Mouse (Mus musculus) E14TG2a.4 (cell line): Measurements from ENCODE around the gene Olfr777.
"Not testable (repeated sequence)": the region's sequence is repeated elsewhere in the genome, so short reads cannot be mapped to it uniquely, and the experiment has no call there.

ENCODE experiments used
- H3K27me3 ChIP-seq: 2 replicates; pipeline ENCODE4 v1.6.1; 2014; ENCODE audit warnings: low read length, control low read depth; ENCODE audit not compliant: insufficient read depth
- H3K36me3 ChIP-seq: 2 replicates; pipeline ENCODE4 v1.6.1; 2014; ENCODE audit warnings: low read length, control low read depth; ENCODE audit not compliant: insufficient read depth
- H3K4me1 ChIP-seq: replicated peaks from 2 replicates; pipeline ENCODE4 v1.6.1; 2014; ENCODE audit warnings: low read depth, low read length, control low read depth
- H3K4me3 ChIP-seq: replicated peaks from 2 replicates; pipeline ENCODE4 v1.5.1; 2014; ENCODE audit warnings: mild to moderate bottlenecking, low read length
- H3K9me3 ChIP-seq: 2 replicates; pipeline ENCODE4 v1.6.1; 2014; ENCODE audit warnings: low read length, control low read depth
- CTCF ChIP-seq: conservative IDR thresholded peaks from 2 replicates; pipeline ENCODE4 v1.5.1; 2014; ENCODE audit warnings: low read length
- NANOG ChIP-seq: IDR thresholded peaks from 2 replicates; pipeline ENCODE4 v1.6.1; 2014; ENCODE audit warnings: borderline replicate concordance, low read length, mixed read lengths
- POU5F1 ChIP-seq: IDR thresholded peaks from 2 replicates; pipeline ENCODE4 v1.6.1; 2014; ENCODE audit warnings: low read length, borderline replicate concordance

Olfr777 gene

DNA sequence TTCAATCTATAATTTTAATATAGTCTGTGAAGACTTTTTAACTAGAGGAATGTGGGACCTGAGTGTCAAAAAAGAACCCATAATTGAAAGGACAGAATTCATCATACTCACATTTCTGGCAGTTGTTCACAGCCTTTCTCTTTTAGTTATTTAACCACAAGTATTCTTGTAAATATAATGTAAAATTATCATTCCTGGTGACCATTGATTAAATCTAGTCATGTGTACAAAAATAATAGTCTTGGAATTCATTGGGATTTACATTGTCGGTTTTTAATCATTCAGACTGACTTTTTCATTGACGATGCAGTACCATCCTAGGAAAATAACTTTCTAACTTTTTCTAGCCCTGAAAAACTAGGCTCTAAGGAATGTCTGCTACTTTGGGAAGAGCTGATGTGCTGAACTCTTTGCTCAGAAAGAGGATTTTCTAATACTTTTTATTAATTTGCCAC is at the start of gene Olfr777:
TSS of gene Olfr777 (minus strand) at position 405 of the 455 bp plus-strand sequence.
- no peak for TF ChIP-seq NANOG
- no peak for TF ChIP-seq POU5F1
- TF ChIP-seq CTCF = no peak
- Histone ChIP-seq H3K4me1 (no peaks in the 10 kb centered on the region), H3K4me3 (no peak within 1 kb of the TSS), H3K27me3 (no peaks in the 10 kb centered on the region), H3K9me3 (no peaks in the 10 kb centered on the region), H3K36me3 (no peaks in the 10 kb centered on the region)

- no peaks in the 10 kb centered on the region for H3K36me3 ChIP-seq
- TF ChIP-seq NANOG = no peak
- no peak for TF ChIP-seq POU5F1
- TF ChIP-seq CTCF = no peak
- no peak within 1 kb of the TSS for H3K4me3 ChIP-seq
Observed at GRCm38 (mm10) chr10:129317817-129318216, 46.5 kb upstream of the Olfr777 start, which contains the start of gene Olfr780. Olfr780 (plus strand) TSS chr10:129318117.

GRCm38 (mm10) chr10:129313521-129313920 is 42.2 kb upstream of the Olfr777 start:
- not testable (repeated sequence) for H3K27me3 ChIP-seq, H3K4me1 ChIP-seq

More at GRCm38 (mm10) chr10:129317817-129318216, 46.5 kb upstream of the Olfr777 start, which contains the start of gene Olfr780:
- H3K27me3 ChIP-seq = no peaks in the 10 kb centered on the region
- no peaks in the 10 kb centered on the region for H3K4me1 ChIP-seq
- no peaks in the 10 kb centered on the region for H3K9me3 ChIP-seq

GRCm38 (mm10) chr10:129312973-129313372 is 41.7 kb upstream of the Olfr777 start:
- H3K27me3 ChIP-seq, H3K9me3 ChIP-seq, H3K4me3 ChIP-seq, H3K4me1 ChIP-seq, H3K36me3 ChIP-seq: not testable (repeated sequence)

More at GRCm38 (mm10) chr10:129313521-129313920, 42.2 kb upstream of the Olfr777 start:
- not testable (repeated sequence) for H3K36me3 ChIP-seq, H3K4me3 ChIP-seq, H3K9me3 ChIP-seq

- H3K36me3 ChIP-seq = no peaks in the 10 kb centered on the region
- TF ChIP-seq POU5F1 = no peak
- TF ChIP-seq NANOG = no peak
- no peak for TF ChIP-seq CTCF
- no peak within 1 kb of the TSS for H3K4me3 ChIP-seq
- no peaks in the 10 kb centered on the region for H3K4me1 ChIP-seq
- H3K27me3 ChIP-seq = no peaks in the 10 kb centered on the region
- no peaks in the 10 kb centered on the region for H3K9me3 ChIP-seq
Observed at GRCm38 (mm10) chr10:129258827-129259226, 12.5 kb downstream of the Olfr777 start, which contains the start of gene Olfr776. Olfr776 (plus strand) TSS chr10:129259127.

GRCm38 (mm10) chr10:129248112-129248511 is 23.2 kb downstream of the Olfr777 start, which contains the start of gene Olfr775:
Olfr775 (plus strand) TSS chr10:129248412.
- TF ChIP-seq NANOG (no peak), CTCF (no peak), POU5F1 (no peak)
- Histone ChIP-seq H3K27me3 (no peaks in the 10 kb centered on the region), H3K36me3 (no peaks in the 10 kb centered on the region), H3K9me3 (no peaks in the 10 kb centered on the region), H3K4me1 (no peaks in the 10 kb centered on the region), H3K4me3 (no peak within 1 kb of the TSS)

GRCm38 (mm10) chr10:129235904-129236303 is 35.4 kb downstream of the Olfr777 start, which contains the start of gene Olfr774:
Olfr774 (plus strand) TSS chr10:129236204.
- no peak within 1 kb of the TSS for H3K4me3 ChIP-seq

GRCm38 (mm10) chr10:129230737-129231136 is 40.5 kb downstream of the Olfr777 start:
- Histone ChIP-seq H3K4me1 (no peaks in the 10 kb centered on the region), H3K9me3 (peaks cover 10% of the 10 kb centered on the region; the same call in 1 of the 2 replicates), H3K36me3 (no peaks in the 10 kb centered on the region), H3K27me3 (no peaks in the 10 kb centered on the region), H3K4me3 (no peak overlapping the region)
- TF ChIP-seq NANOG (no peak), CTCF (no peak), POU5F1 (no peak)

More at GRCm38 (mm10) chr10:129235904-129236303, 35.4 kb downstream of the Olfr777 start, which contains the start of gene Olfr774:
- H3K4me1 ChIP-seq = no peaks in the 10 kb centered on the region
- H3K27me3 ChIP-seq = no peaks in the 10 kb centered on the region
- no peak for TF ChIP-seq POU5F1
- no peak for TF ChIP-seq CTCF
- no peaks in the 10 kb centered on the region for H3K36me3 ChIP-seq
- peaks cover 10% of the 10 kb centered on the region; the same call in 1 of the 2 replicates for H3K9me3 ChIP-seq
